Mouse (Mus musculus) heart, postnatal 0 days (tissue): ENCODE measurements at regions not wholly inside any gene's neighbourhood (a gene's known extent, or its start where the extent isn't known, plus 50 kb on each side); places are given as distances from the start of the nearest gene placed in this dataset.

Source experiments
- CTCF ChIP-seq: IDR thresholded peaks from 2 replicates; pipeline ENCODE4 v1.5.1; 2016; ENCODE audit warnings: antibody characterized with exemption, control low read depth, low read depth
- EP300 ChIP-seq: IDR thresholded peaks from 2 replicates; pipeline ENCODE4 v1.6.1; 2016; ENCODE audit warnings: antibody characterized with exemption, low read depth

- TF ChIP-seq CTCF (no peak), EP300 (no peak)
Measured at GRCm38 (mm10) chr9:41592101-41592500, 430.6 kb upstream of the Ubash3b start.
